Mouse (Mus musculus) bone marrow, adult 2 months (tissue): ENCODE data around the gene Sptan1.

ENCODE experiments used
- CTCF ChIP-seq: fragments of 200-500 bp; IDR thresholded peaks from 2 replicates; pipeline ENCODE4 v1.5.1; 2011; ENCODE audit warnings: low read length, control low read depth; ENCODE audit not compliant: control insufficient read depth, insufficient read depth
- POLR2A ChIP-seq: fragments of 200-500 bp; IDR thresholded peaks from 2 replicates; pipeline ENCODE4 v1.6.1; 2011; ENCODE audit warnings: low read depth, mild to moderate bottlenecking, control low read depth, low read length, borderline replicate concordance; ENCODE audit not compliant: control insufficient read depth

DNA sequence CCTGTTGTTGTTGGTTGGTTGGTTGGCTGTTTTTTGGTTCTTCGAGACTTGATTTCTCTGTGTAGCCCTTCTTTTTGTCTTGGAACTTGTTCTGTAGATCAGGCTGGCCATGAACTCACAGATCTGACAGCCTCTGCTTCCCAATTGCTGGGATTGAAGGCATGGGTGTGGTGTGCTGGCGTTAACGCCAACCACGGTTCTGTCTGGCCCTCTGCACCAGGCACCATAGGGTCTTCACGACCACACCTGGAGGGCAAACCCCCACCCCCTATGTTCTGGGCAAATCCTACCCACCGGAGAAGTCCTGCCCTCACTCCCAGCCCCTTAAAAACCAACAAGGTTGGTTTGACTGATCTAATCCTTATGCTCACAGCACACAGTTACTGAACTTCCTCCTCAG, 111.6 kb downstream of the Sptan1 start:
- no peak for TF ChIP-seq POLR2A
- no peak for TF ChIP-seq CTCF
